Mouse (Mus musculus): ENCODE measurements around the gene Acsm4.

DNA sequence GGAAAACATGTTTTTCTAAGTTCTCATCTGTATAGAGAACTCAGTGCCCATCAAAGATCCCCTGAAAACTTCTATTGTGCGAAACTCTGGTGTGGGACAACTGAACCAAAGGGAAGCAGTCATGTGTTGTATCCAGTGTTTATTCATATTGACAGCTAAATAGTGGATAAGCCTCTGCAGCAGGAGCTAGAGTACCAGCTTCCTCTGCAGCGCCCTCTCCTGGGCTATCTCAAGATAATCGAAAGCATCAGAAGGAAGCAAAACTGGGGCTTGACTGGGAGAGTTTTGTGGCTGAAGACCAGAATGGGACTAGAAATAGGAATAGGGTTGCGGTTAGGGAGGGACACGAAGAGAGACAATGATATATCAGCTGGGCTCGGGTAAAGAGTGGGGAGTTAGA lies 18.9 kb upstream of the Acsm4 start:
- TF ChIP-seq POU5F1 (IDR thresholded peaks at IDR 0.05; ENCODE audit: borderline replicate concordance, low read length) = no peak
- peak; percentile 38 for TF ChIP-seq CTCF (conservative IDR thresholded peaks at IDR 0.05; ENCODE audit: low read length)
- no peak for TF ChIP-seq NANOG (IDR thresholded peaks at IDR 0.05; ENCODE audit: borderline replicate concordance, low read length)

All from E14TG2a.4 (cell line).